Mouse (Mus musculus) lung, adult 2 months (tissue): ENCODE measurements around the gene Cpz.

Experiments used
- CTCF ChIP-seq: fragments of 200-500 bp; IDR thresholded peaks from 2 replicates; pipeline ENCODE4 v1.5.1; 2011; ENCODE audit warnings: mild to moderate bottlenecking, low read length, control low read depth; ENCODE audit not compliant: insufficient read depth
- POLR2A ChIP-seq: fragments of 200-500 bp; IDR thresholded peaks from 2 replicates; pipeline ENCODE4 v1.6.1; 2011; ENCODE audit warnings: low read depth, mild to moderate bottlenecking, control low read depth, low read length, borderline replicate concordance; ENCODE audit errors: extremely low read depth

DNA sequence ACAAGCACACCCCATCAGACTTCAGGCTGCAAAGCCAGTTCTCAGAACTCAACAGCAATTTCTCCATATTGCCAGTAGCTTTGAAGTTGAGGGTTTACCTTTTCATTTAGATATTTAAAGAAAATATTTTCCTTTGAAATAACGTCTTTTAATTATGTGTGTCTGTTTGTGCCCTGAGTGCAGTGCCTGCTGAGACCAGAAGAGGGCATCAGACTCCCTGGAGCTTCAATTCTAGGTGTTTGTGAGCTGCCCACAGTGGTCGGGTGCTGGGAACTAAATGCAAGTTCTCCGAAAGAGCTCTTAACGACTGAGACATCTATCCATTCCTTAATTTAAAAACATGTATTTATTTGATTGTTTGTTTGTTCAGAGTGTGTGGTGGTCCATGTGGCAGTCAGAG, 65.7 kb downstream of the Cpz start:
- TF ChIP-seq CTCF (no peak), POLR2A (no peak)
